Mouse (Mus musculus) embryonic fibroblast, embryonic 13.5 days (primary cell): ENCODE data around the gene Ampd3.

Experiments used
- CTCF ChIP-seq: IDR thresholded peaks from 2 replicates; pipeline ENCODE4 v1.5.1; 2011; ENCODE audit warnings: mild to moderate bottlenecking, control low read depth, low read length, moderate library complexity, borderline replicate concordance; ENCODE audit not compliant: insufficient read depth
- POLR2A ChIP-seq: IDR thresholded peaks from 2 replicates; pipeline ENCODE4 v1.6.1; 2011; ENCODE audit warnings: low read depth, mild to moderate bottlenecking, control low read depth, low read length, moderate library complexity

GRCm38 (mm10) chr7:110751634-110752033 is 16.4 kb upstream of the Ampd3 start:
- no peak for TF ChIP-seq CTCF
- no peak for TF ChIP-seq POLR2A
